Mouse (Mus musculus): ENCODE results near the gene Bhlhe23. TPM values are rescaled to one million over a fixed set of nuclear protein-coding genes. Genes with fewer than 3 reads are reported as not detected.

The Bhlhe23 gene
- total and polyA plus RNA-seq, 3 experiments: not detected

- Histone ChIP-seq H3K27ac (ENCODE audit: control insufficient read depth, low read depth, low read length) (no peak overlapping the region), H3K9me3 (replicated peaks; ENCODE audit: insufficient read depth, low read length) (no peaks in the 10 kb centered on the region), H3K36me3 (ENCODE audit: control insufficient read depth in 1 of 2, insufficient read depth in 2 of 2, low read length in 2 of 2) (no peaks in the 10 kb centered on the region), H3K27me3 (ENCODE audit: control insufficient read depth in 1 of 2, insufficient read depth in 2 of 2, low read length in 2 of 2) (peaks cover 2 to 5% of the 10 kb centered on the region in 2 experiments; a peak in 3 of 4 replicates), H3K9ac (ENCODE audit: control insufficient read depth, low read depth, low read length, poor library complexity, severe bottlenecking) (no peak overlapping the region), H3K79me2 (ENCODE audit: control insufficient read depth, insufficient read depth, low read length, poor library complexity) (no peaks in the 10 kb centered on the region), H3K4me1 (ENCODE audit: control insufficient read depth in 1 of 2, insufficient read depth in 2 of 2, low read length in 2 of 2) (no peaks in the 10 kb centered on the region), H3K4me3 (ENCODE audit: control insufficient read depth in 1 of 2, insufficient read depth in 1 of 2, low read depth in 2 of 2, low read length in 2 of 2) (no peak overlapping the region)
- TF ChIP-seq UBTF (IDR thresholded peaks at IDR 0.05; ENCODE audit: borderline replicate concordance, insufficient read depth, low read depth, low read length) (no peak), MAX (IDR thresholded peaks at IDR 0.05; ENCODE audit: low read length) (no peak), ZKSCAN1 (IDR thresholded peaks at IDR 0.05; ENCODE audit: low read depth, low read length) (no peak), E2F4 (IDR thresholded peaks at IDR 0.05; ENCODE audit: borderline replicate concordance, low read depth, low read length) (no peak), NELFE (IDR thresholded peaks at IDR 0.05; ENCODE audit: low read depth, low read length) (no peak), KAT2A (conservative IDR thresholded peaks at IDR 0.05; ENCODE audit: low read depth, low read length) (no peak), CTCF (IDR thresholded peaks at IDR 0.05 in 2 of 3, conservative IDR thresholded peaks at IDR 0.05 in 1 of 3; ENCODE audit: control insufficient read depth in 1 of 3, insufficient read depth in 1 of 3, low read depth in 2 of 3, low read length in 3 of 3, poor library complexity in 1 of 3, severe bottlenecking in 1 of 3) (no peak), NRF1 (IDR thresholded peaks at IDR 0.05; ENCODE audit: insufficient read depth, low read depth, low read length, poor library complexity, severe bottlenecking) (no peak)
- DNase-seq (ENCODE audit: low read depth, low spot score): no peak
These were observed 19.9 kb downstream of the Bhlhe23 start for GRCm38 (mm10) chr2:180756786-180757185.

GRCm38 (mm10) chr2:180755896-180756295 lies 20.8 kb downstream of the Bhlhe23 start:
- Histone ChIP-seq H3K9me3 (replicated peaks; ENCODE audit: insufficient read depth, low read length) (no peaks in the 10 kb centered on the region), H3K27ac (ENCODE audit: control insufficient read depth, low read depth, low read length) (no peak overlapping the region), H3K9ac (ENCODE audit: control insufficient read depth, low read depth, low read length, poor library complexity, severe bottlenecking) (no peak overlapping the region), H3K27me3 (ENCODE audit: control insufficient read depth in 1 of 2, insufficient read depth in 2 of 2, low read length in 2 of 2) (peaks cover 2 to 5% of the 10 kb centered on the region in 2 experiments; a peak in 3 of 4 replicates), H3K4me3 (ENCODE audit: control insufficient read depth in 1 of 2, insufficient read depth in 1 of 2, low read depth in 2 of 2, low read length in 2 of 2) (no peak overlapping the region), H3K79me2 (ENCODE audit: control insufficient read depth, insufficient read depth, low read length, poor library complexity) (no peaks in the 10 kb centered on the region), H3K4me1 (ENCODE audit: control insufficient read depth in 1 of 2, insufficient read depth in 2 of 2, low read length in 2 of 2) (no peaks in the 10 kb centered on the region), H3K36me3 (ENCODE audit: control insufficient read depth in 1 of 2, insufficient read depth in 2 of 2, low read length in 2 of 2) (no peaks in the 10 kb centered on the region)
- peak; percentile 28; the same call in 1 of the 2 replicates for TF ChIP-seq MXI1 (IDR thresholded peaks at IDR 0.05; ENCODE audit: low read depth, low read length)
- no peak for TF ChIP-seq RAD21 (IDR thresholded peaks at IDR 0.05; ENCODE audit: low read depth, low read length)
- DNase-seq (ENCODE audit: low read depth, low spot score): peak; percentile 28

- no peaks in the 10 kb centered on the region for H3K9me3 ChIP-seq (replicated peaks; ENCODE audit: insufficient read depth, low read length)
- H3K36me3 ChIP-seq (ENCODE audit: control insufficient read depth in 1 of 2, insufficient read depth in 2 of 2, low read length in 2 of 2): no peaks in the 10 kb centered on the region
- no peak overlapping the region for H3K9ac ChIP-seq (ENCODE audit: control insufficient read depth, low read depth, low read length, poor library complexity, severe bottlenecking)
- H3K79me2 ChIP-seq (ENCODE audit: control insufficient read depth, insufficient read depth, low read length, poor library complexity): no peaks in the 10 kb centered on the region
- no peak overlapping the region for H3K4me3 ChIP-seq (ENCODE audit: control insufficient read depth in 1 of 2, insufficient read depth in 1 of 2, low read depth in 2 of 2, low read length in 2 of 2)
- no peak overlapping the region for H3K27ac ChIP-seq (ENCODE audit: control insufficient read depth, low read depth, low read length)
- DNase-seq (ENCODE audit: low read depth, low spot score): no peak
- H3K27me3 ChIP-seq (ENCODE audit: control insufficient read depth in 1 of 2, insufficient read depth in 2 of 2, low read length in 2 of 2): peaks cover 2 to 5% of the 10 kb centered on the region in 2 experiments; a peak in 3 of 4 replicates
- no peaks in the 10 kb centered on the region for H3K4me1 ChIP-seq (ENCODE audit: control insufficient read depth in 1 of 2, insufficient read depth in 2 of 2, low read length in 2 of 2)
- TF ChIP-seq TAL1 (IDR thresholded peaks at IDR 0.05; ENCODE audit: low read length): no peak
These were observed 21.6 kb downstream of the Bhlhe23 start for GRCm38 (mm10) chr2:180754976-180755688.

Measured in MEL (cell line).